Mouse (Mus musculus) liver, embryonic 18 days (tissue): Measurements from ENCODE around the gene Gm21852. TPM values are rescaled to one million over a fixed set of nuclear protein-coding genes. Genes with fewer than 3 reads are reported as not detected.

Source experiments
- polyA plus RNA-seq: library from polyadenylated mRNA; depleted of rRNA; stranded (reverse); fragments of >200 nt; gene quantifications from 2 replicates; pipeline ENCODE4 v1.2.3, GENCODE M21; 2012; rRNA removed

The Gm21852 gene
- not detected in 2 replicates for polyA plus RNA-seq

GRCm38 (mm10) chrY:40651896-40652295 lies at the start of gene Gm21852:
Gm21852 (minus strand) TSS chrY:40651996.

Other genes starting within 250 kb of the Gm21852 start
- not detected in 2 replicates for gene Gm21797, start 123.8 kb upstream of the Gm21852 start, polyA plus RNA-seq
- gene Gm20795, start 152.9 kb upstream of the Gm21852 start, polyA plus RNA-seq: not detected in 2 replicates